Mouse (Mus musculus): Measurements from ENCODE around the gene Wbp4. TPM values are rescaled to one million over a fixed set of nuclear protein-coding genes. Genes with fewer than 3 reads are reported as not detected.
"Not testable (repeated sequence)": the region's sequence is repeated elsewhere in the genome, so short reads cannot be mapped to it uniquely, and the experiment has no call there.

Gene Wbp4
- polyA plus RNA-seq, 1 experiment from 2014 or later, result 40.8 TPM

DNA sequence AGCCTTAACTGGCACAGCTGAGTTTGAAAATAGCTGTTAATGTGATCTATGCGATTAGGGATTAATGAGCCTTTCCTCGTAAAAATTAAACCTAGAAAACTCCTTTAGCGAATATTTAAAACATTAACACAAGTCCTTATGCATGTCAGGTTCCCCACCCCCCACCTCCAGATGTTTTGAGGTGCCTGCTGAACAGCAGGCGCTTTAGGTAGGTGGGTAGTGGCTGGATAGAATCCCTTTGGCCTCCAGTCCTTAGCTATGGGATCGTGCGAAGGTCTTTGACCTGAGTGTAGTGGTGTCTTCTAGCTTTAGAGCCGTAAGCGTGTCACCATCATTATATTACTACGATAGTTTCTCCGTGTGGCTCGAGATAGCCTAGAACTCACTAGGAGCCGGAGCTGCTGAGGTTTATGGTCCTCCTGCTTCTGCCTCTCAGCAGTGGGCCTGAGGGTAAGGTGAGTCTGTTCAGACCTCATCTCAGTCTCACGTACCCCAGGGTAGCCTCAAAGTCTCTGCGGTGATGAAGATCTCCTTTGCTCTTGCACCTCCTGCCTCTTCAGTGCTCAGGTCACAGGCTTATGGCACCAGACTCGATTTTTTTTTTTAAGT, 1.5 kb upstream of the Wbp4 start:
- no peaks in the 10 kb centered on the region for H3K27me3 ChIP-seq
- H3K4me2 ChIP-seq, result peak overlapping the region; percentile 79
- H3K36me3 ChIP-seq, result peaks cover 12% of the 10 kb centered on the region
- H3K9me3 ChIP-seq (replicated peaks), result no peaks in the 10 kb centered on the region
- 12% methylated on average over 15 of the region's 15 CpGs for WGBS
- H3K4me3 ChIP-seq (replicated peaks), result peak overlapping the region; percentile 90
- peaks cover 59% of the 10 kb centered on the region for H3K4me1 ChIP-seq
- peak overlapping the region; percentile 96 for H3K9ac ChIP-seq
- peak overlapping the region; percentile 100 for H3K27ac ChIP-seq
- ATAC-seq (replicated peaks; ENCODE audit: low FRiP score), result no peak

- whole genome bisulfite sequencing, result under 1% methylated on average over 11 of the region's 11 CpGs
- no peaks in the 10 kb centered on the region for H3K9me3 ChIP-seq (replicated peaks)
- H3K4me1 ChIP-seq, result peaks cover 54% of the 10 kb centered on the region
- peak overlapping the region; percentile 79 for H3K4me2 ChIP-seq
- ATAC-seq (replicated peaks; ENCODE audit: low FRiP score), result no peak
- peak overlapping the region; percentile 90 for H3K4me3 ChIP-seq (replicated peaks)
- H3K27ac ChIP-seq, result peak overlapping the region; percentile 100
- peak overlapping the region; percentile 96 for H3K9ac ChIP-seq
- H3K27me3 ChIP-seq, result no peaks in the 10 kb centered on the region
- peaks cover 17% of the 10 kb centered on the region for H3K36me3 ChIP-seq
Measured at GRCm38 (mm10) chr14:79482251-79482661, 936 bp upstream of the Wbp4 start.

DNA sequence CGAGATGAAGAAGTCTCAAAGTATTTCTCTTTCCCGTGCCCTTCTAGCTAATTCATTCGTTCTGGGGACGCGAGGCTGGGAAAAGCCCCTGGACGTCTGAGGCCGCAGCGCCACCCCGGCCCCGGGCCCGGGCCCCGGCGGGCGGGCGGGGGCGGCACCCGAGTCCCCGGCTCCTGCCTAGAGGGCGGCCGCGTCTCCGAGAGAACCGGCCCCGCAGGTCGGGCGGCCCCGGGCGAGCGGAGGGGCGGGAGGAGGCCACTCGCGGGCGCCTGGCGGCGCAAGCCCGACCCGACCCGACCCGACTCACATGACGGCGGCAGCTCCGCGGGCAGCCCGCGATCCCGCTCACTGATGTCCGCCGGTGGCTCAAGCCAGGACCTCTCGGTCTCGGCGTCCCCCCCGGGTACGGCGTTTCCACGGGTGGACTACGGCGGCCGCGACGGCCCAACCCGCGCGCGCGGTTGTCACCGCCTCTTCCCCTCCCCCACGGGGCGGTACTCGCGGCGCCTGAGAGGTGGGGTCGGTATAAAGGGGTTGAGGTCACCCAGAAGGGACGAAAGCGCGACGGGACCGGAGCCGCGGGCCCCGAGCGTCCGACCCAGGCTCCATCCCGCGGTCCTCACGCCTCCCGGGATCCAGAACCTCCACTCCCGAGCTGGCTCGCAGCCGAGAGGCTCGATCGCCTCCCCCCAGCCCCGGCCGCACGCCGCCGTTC, 539 bp downstream of the Wbp4 start, which contains the start of gene Elf1:
Gene Elf1 (plus strand): TSS at position 571 of the 715 bp plus-strand sequence.
- Histone ChIP-seq H3K27ac (peak within 1 kb of the TSS; percentile 100), H3K36me3 (peaks cover 25% of the 10 kb centered on the region), H3K4me2 (peak within 1 kb of the TSS; percentile 79), H3K9ac (peak within 1 kb of the TSS; percentile 96), H3K4me1 (peaks cover 40% of the 10 kb centered on the region), H3K9me3 (replicated peaks) (no peaks in the 10 kb centered on the region), H3K27me3 (no peaks in the 10 kb centered on the region), H3K4me3 (replicated peaks) (peak within 1 kb of the TSS; percentile 90)
- WGBS, result 1% methylated on average over 89 of the region's 96 CpGs
- peak; percentile 85 for ATAC-seq (replicated peaks; ENCODE audit: low FRiP score)

DNA sequence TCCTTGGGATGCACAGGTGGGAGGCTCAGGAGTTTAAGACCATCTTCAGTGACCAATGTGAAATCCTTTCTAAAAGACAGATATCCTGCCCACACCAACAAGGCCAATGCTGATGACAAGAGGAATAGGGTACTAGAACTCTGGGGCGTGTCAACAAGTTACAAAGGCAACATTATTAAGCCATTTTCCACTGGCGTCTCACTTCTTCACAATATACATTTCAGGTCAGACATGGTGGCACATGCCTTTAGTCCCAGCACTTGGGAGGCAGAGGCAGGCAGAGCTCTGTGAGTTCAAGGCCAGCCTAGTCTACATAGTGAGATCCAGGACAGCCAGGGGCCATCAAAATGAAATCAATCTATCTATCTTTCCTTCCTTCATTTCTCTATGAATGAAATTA, 7.9 kb downstream of the Wbp4 start:
- no peaks in the 10 kb centered on the region for H3K9me3 ChIP-seq (replicated peaks)
- H3K27me3 ChIP-seq, result no peaks in the 10 kb centered on the region

DNA sequence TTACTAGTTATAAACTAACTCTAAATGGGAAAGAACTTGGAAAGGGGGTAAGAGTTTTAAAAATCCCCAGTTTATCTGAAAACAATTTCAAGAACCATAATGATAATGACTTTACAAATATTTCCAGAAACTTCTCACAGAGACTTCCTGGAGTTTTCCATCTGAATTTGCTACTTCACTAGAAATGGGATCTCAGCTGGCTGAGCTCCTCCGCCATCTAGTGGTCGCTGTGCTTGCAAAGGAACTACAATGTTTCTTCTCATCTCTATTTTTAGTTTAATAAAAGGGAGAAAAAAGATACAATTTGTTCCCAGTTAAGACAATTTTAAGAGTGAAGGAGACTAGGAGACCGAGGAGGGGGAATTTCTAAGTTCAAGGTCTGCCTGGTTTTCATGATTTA, 13.7 kb downstream of the Wbp4 start:
- Histone ChIP-seq H3K4me3 (replicated peaks) (no peak overlapping the region), H3K9me3 (replicated peaks) (no peaks in the 10 kb centered on the region), H3K27me3 (no peaks in the 10 kb centered on the region), H3K4me1 (no peaks in the 10 kb centered on the region), H3K9ac (no peak overlapping the region), H3K36me3 (peaks cover 86% of the 10 kb centered on the region), H3K4me2 (no peak overlapping the region), H3K27ac (no peak overlapping the region)
- no peak for ATAC-seq (replicated peaks; ENCODE audit: low FRiP score)
- 32% methylated on average over 3 of the region's 3 CpGs for WGBS

More for the DNA sequence above, 7.9 kb downstream of the Wbp4 start:
- Histone ChIP-seq H3K36me3 (peaks cover 88% of the 10 kb centered on the region), H3K4me3 (replicated peaks) (no peak overlapping the region), H3K9ac (no peak overlapping the region), H3K4me2 (no peak overlapping the region), H3K27ac (no peak overlapping the region), H3K4me1 (no peaks in the 10 kb centered on the region)
- 95% methylated on average over 2 of the region's 2 CpGs for WGBS
- ATAC-seq (replicated peaks; ENCODE audit: low FRiP score), result no peak

DNA sequence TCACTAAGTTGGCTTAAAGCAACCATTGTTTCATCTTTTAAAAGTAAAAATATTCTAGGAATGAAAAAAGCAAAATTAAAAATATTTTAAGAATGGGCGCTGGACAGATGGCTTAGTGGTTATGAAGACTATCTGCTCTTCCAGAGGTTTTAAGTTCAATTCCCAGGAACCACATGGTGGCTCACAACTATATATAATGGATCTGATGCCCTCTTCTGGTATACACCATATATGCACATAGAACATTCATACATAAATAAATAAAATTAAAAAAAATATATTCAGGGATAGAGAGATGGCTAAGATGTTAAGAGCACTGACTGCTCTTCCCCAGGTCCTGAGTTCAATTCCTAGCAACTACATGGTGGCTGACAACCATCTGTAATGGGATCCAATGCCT, 15.7 kb downstream of the Wbp4 start:
- Histone ChIP-seq H3K9me3 (replicated peaks) (no peaks in the 10 kb centered on the region), H3K4me2 (no peak overlapping the region), H3K9ac (no peak overlapping the region), H3K27me3 (no peaks in the 10 kb centered on the region), H3K4me1 (no peaks in the 10 kb centered on the region), H3K27ac (no peak overlapping the region), H3K36me3 (peaks cover 83% of the 10 kb centered on the region), H3K4me3 (replicated peaks) (no peak overlapping the region)
- no peak for ATAC-seq (replicated peaks; ENCODE audit: low FRiP score)
- WGBS, result 87% methylated on average over 1 of the region's 1 CpGs

DNA sequence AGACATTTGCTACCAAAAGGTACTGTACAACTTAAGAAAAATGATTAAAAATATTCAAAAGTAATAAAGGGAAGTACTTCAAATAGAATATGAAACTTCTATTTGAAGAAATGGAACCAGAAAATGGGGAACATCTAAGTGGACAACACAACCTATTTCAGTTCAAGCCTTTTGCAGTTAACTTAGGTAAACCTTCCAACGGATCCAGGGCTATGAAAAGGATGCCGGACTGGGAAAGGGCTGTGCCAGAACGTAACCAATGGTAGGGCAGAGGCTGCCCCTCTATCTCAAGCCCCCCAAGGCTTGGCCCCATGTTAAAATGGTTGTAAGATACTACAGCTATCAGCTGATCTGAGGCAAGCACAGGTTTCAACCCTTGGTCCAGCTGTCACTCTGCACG, 20.3 kb downstream of the Wbp4 start:
- Histone ChIP-seq H3K36me3 (peaks cover 50% of the 10 kb centered on the region), H3K9ac (no peak overlapping the region), H3K27me3 (no peaks in the 10 kb centered on the region), H3K4me1 (no peaks in the 10 kb centered on the region), H3K9me3 (replicated peaks) (no peaks in the 10 kb centered on the region), H3K4me3 (replicated peaks) (no peak overlapping the region), H3K27ac (no peak overlapping the region), H3K4me2 (no peak overlapping the region)
- 94% methylated on average over 4 of the region's 4 CpGs for WGBS
- ATAC-seq (replicated peaks; ENCODE audit: low FRiP score), result no peak

GRCm38 (mm10) chr14:79460401-79460800, 20.9 kb downstream of the Wbp4 start:
- Histone ChIP-seq H3K9ac (no peak overlapping the region), H3K4me3 (replicated peaks) (no peak overlapping the region), H3K9me3 (replicated peaks) (no peaks in the 10 kb centered on the region), H3K27ac (no peak overlapping the region), H3K4me2 (no peak overlapping the region), H3K27me3 (no peaks in the 10 kb centered on the region), H3K4me1 (no peaks in the 10 kb centered on the region), H3K36me3 (peaks cover 45% of the 10 kb centered on the region)
- WGBS, result 86% methylated on average over 1 of the region's 1 CpGs
- ATAC-seq (replicated peaks; ENCODE audit: low FRiP score), result no peak

- WGBS, result 97% methylated on average over 8 of the region's 10 CpGs
- not testable (repeated sequence) for H3K4me3 ChIP-seq (replicated peaks); H3K27me3 ChIP-seq; H3K9me3 ChIP-seq (replicated peaks); H3K27ac ChIP-seq; H3K36me3 ChIP-seq; H3K4me2 ChIP-seq; H3K9ac ChIP-seq; H3K4me1 ChIP-seq
- ATAC-seq (replicated peaks; ENCODE audit: low FRiP score), result 0 out of 2 replicates have a peak, but pooled peaks have one; percentile 19
Measured at GRCm38 (mm10) chr14:79452591-79452934, 28.8 kb downstream of the Wbp4 start.

- not testable (repeated sequence) for H3K36me3 ChIP-seq; H3K4me1 ChIP-seq; H3K27me3 ChIP-seq; H3K9me3 ChIP-seq (replicated peaks)
- H3K27ac ChIP-seq, result peak within 1 kb of the TSS; percentile 59; the same call in 1 of the 2 replicates
- peak within 1 kb of the TSS; percentile 48; the same call in 1 of the 2 replicates for H3K9ac ChIP-seq
- H3K4me2 ChIP-seq, result peak within 1 kb of the TSS; percentile 88
- peak; percentile 91 for ATAC-seq (replicated peaks; ENCODE audit: low FRiP score)
- peak within 1 kb of the TSS; percentile 63 for H3K4me3 ChIP-seq (replicated peaks)
- 11% methylated on average over 39 of the region's 89 CpGs for WGBS
Measured at GRCm38 (mm10) chr14:79451681-79452590, 29.4 kb downstream of the Wbp4 start, which contains the start of gene Kbtbd6. Gene Kbtbd6, plus strand, starts transcription at chr14:79451835.

GRCm38 (mm10) chr14:79445055-79445620, 36.2 kb downstream of the Wbp4 start:
- ATAC-seq (replicated peaks; ENCODE audit: low FRiP score), result no peak
- no peaks in the 10 kb centered on the region for H3K4me1 ChIP-seq
- H3K36me3 ChIP-seq, result no peaks in the 10 kb centered on the region
- H3K27me3 ChIP-seq, result no peaks in the 10 kb centered on the region
- H3K27ac ChIP-seq, result no peak overlapping the region
- no peaks in the 10 kb centered on the region for H3K9me3 ChIP-seq (replicated peaks)
- WGBS, result 75% methylated on average over 16 of the region's 16 CpGs
- H3K9ac ChIP-seq, result no peak overlapping the region
- H3K4me3 ChIP-seq (replicated peaks), result no peak overlapping the region
- H3K4me2 ChIP-seq, result no peak overlapping the region
